Mouse (Mus musculus): ENCODE measurements around the gene Rreb1. TPM values are rescaled to one million over a fixed set of nuclear protein-coding genes. Genes with fewer than 3 reads are reported as not detected.

Rreb1 gene
- total RNA-seq, 2 experiments from 2014 or later, result 20.7 to 44.1 TPM

DNA sequence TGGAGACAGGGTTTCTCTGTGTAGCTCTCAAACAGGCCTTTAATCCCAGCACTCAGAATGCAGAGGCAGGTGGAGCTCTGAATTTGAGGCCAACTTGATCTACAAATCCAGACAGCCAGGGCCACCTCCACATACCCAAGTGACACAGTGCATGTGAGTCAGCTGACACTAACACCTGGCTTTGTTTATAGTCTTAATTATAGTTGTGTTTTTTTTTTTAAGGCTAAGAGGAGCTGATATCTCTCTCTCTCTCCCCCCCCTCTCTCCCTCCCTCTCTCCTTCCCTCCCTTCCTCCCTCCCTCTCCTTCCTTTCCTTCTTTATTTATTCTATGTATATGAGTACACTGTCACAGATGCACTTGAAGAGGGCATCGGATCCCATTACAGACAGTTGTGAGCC is 86.5 kb downstream of the Rreb1 start:
- DNase-seq (ENCODE audit: low spot score in 2 of 2), result no peak
- intact Hi-C loops (cut with DNase I), result no loop called here

- DNase-seq (ENCODE audit: low spot score in 2 of 2), result no peak
- intact Hi-C loops (cut with DNase I), result no loop called here
These were observed 88.1 kb downstream of the Rreb1 start for GRCm38 (mm10) chr13:37866296-37866695.

DNA sequence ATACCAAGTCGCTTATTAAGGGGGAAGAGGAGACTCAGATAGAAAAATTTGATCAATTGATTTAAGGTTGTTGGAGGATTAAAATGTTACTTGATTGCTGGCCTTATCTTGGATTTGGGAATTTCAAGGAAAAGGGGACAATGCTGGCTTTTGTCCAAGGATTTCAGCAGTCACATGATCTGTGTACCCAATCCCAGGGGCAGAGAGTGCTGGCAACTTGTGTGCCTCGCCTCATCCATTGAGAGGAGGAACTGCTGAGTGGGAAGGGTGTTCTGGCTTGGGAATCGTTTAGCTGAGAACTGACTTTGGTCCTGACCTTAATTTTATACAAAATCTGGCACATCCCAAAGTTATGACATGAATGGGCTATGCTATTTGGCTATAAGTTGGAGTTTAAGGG is 88.6 kb downstream of the Rreb1 start:
- intact Hi-C loops (cut with DNase I), result no loop called here

DNA sequence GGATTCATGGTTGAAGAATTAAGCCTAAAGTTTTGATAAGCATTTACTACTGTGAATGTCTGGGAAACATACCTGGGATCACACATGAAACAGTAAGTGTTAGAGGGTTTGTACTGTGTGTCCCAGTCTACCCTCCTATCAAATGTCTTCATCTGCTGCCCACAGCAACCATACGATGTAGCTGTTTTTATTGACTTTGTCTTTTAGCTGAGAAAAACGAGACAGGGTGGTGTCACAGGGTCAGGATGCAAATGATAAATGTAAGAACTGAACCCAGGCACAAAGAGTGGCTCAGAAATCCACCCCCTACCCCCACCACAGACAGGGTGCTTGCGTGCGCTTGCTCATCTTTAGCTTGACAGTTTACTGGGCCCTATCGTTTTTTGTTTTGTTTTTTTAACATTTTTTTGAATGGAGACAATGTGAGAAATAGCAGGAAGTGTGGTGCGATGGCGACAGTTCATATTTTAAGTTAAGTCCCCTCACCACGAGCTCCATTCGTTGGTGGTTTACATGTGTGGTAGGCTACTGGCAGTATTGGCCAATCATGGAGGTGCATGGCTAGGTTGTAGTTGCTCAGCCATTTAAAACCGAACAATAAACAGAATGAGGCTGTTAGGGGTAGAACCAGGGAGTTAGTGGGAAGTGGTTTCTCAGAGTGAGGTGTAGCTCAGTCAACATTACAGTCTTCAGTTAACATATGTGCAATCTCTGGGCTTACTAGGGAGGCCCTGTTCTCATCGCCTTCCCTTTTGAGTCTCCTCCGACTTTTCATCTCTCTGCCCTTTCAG is 92.1 kb downstream of the Rreb1 start:
- DNase-seq (ENCODE audit: low spot score in 2 of 2), result no peak
- intact Hi-C loops (cut with DNase I), result no loop called here

More for the DNA sequence above, 88.6 kb downstream of the Rreb1 start:
- no peak for DNase-seq (ENCODE audit: low spot score in 2 of 2)

GRCm38 (mm10) chr13:37872142-37872835 is 94.1 kb downstream of the Rreb1 start:
- no peak for DNase-seq (ENCODE audit: low spot score in 2 of 2)
- intact Hi-C loops (cut with DNase I), result no loop called here

DNA sequence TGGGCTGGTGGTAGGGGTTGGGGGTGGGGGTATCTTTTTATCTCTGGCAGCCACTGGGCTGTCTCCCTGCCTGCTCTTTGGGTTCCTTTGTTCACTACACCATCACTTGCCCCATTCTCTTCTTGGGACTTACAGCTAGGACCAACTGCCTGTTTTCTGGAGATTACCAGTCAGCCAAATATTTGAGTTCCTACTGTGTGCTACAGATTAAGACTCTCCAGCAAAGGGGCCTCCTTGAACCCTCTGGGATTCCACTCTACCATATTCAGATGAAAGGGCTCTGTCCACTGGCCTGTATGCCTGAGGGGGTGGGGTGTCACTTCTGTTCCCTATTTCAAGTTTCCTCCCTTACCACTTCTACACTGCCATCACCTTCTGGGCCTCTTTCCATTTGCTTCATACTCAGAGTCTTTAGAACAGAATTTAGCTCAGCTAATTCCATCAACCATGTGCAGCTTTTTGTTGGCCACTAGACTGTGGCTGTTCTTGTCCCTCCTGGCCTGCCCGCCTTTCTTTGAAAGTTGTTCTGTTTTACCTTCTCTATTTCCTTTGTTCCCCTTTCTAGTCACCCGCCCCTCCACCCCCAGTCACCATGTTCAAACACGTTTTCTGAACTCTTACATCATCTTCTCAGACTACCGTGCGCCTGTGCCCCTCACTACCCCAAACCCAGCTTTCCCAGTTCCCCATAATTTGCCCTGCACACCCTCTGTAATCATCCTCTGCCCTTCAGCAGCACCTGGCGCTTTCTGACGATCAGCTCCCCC is 95.1 kb downstream of the Rreb1 start:
- intact Hi-C loops (cut with DNase I), result no loop called here
- no peak for DNase-seq (ENCODE audit: low spot score in 2 of 2)

DNA sequence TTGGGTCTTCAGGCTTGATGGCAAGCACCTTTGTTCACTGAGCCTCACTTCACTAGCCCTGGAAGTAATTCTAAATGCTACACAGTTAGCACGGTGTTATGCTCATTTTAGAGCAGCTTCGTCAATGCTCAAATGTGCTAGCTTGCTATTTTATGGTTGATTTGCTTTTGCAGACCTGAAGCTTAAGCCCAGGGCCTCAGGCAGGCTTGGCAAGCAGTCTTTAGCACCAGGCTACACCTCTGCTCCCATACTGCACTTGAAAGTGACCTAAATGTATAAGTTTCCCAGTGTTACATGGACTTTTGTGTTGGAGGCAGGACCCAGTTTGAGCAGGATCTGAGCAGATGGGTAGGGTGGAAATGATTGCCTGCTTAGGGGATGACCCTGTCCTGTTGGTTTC is 97.7 kb downstream of the Rreb1 start:
- no peak for DNase-seq (ENCODE audit: low spot score in 2 of 2)
- intact Hi-C loops (cut with DNase I), result no loop called here

GRCm38 (mm10) chr13:37876366-37876765 is 98.2 kb downstream of the Rreb1 start:
- DNase-seq (ENCODE audit: low spot score in 2 of 2), result no peak
- intact Hi-C loops (cut with DNase I), result no loop called here

DNA sequence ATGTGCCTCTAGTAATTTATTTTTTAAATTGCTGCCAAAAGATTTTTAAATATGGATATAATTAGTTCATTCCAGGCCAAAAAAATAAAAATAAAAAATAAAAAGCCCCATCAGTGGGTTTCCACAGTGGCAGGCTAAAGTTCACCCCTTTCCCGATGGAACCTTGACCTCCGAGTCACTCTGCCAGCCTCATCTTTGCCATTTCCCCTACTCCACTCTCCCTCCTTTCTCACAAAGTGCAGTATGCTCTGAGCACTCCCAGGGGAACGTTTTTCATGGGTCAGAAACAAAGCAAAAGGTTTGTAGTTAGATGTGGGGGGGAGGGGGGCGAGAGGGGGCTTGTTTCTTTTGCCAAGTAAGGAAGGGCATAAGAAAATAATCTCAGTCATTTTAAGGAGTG is 98.6 kb downstream of the Rreb1 start:
- DNase-seq (ENCODE audit: low spot score in 2 of 2), result no peak
- intact Hi-C loops (cut with DNase I), result no loop called here

- intact Hi-C loops (cut with DNase I), result no loop called here
- DNase-seq (ENCODE audit: low spot score in 2 of 2), result no peak
These were observed 99.0 kb downstream of the Rreb1 start for GRCm38 (mm10) chr13:37877241-37877640.

DNA sequence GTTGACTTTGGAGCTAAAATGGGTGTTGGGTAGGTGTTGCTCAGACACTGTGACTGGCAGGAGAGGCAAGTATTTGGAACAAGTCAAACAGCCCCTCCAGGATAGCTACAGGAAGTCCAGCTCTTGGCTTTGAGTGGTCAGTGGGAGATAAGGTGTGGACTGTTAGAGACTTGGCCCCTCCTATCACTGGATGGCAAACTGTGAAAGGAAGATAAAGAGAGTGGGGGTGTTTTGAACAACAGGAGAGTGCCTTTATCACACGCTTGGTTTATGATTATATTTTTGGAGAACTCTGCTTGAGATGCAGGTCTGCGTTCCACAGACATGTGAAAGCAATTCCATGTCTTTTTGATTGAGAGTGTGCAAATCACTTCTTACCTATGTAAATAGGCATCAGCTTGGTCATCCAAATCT is 100.7 kb downstream of the Rreb1 start:
- no peak for DNase-seq (ENCODE audit: low spot score in 2 of 2)
- intact Hi-C loops (cut with DNase I), result no loop called here

DNA sequence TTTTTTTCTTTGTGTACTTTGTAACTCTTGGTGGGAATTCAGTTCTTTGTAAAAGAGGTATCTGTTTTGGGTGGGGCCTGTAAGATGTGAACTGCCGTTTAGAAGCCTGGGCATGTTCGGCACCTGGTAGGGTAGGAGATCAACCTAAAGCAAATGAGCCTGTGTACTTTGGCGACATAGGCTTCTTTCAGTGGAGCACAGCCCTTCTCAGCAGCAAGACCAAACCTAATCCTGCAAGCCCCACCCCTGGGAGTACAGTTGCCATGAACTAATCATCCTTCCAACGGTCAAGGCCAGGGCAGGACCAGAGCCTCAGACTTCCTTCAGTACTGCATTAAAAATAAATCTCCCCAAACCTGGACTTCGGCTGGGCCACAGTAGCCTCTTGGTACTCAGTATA is 101.4 kb downstream of the Rreb1 start:
- intact Hi-C loops (cut with DNase I), result no loop called here
- no peak for DNase-seq (ENCODE audit: low spot score in 2 of 2)

DNA sequence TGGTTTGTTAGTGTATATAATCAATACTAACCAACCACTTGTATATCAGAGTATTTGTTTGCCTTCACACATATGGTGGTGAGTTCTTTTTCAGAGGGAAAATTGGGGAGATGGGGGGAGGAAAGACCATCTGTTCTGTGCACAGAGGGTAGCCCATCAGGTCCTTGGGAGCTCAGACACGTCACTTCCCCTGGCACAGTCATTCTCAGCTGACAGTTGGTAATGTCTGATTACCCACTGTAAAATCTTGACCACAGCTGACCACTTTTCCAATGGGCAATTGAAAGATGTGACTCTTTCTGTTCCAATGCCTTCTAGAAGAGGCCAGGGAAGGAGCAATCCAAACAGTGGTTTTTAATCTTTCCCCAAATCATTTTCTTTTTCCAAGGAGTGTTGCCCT is 101.8 kb downstream of the Rreb1 start:
- intact Hi-C loops (cut with DNase I), result no loop called here
- DNase-seq (ENCODE audit: low spot score in 2 of 2), result no peak

DNA sequence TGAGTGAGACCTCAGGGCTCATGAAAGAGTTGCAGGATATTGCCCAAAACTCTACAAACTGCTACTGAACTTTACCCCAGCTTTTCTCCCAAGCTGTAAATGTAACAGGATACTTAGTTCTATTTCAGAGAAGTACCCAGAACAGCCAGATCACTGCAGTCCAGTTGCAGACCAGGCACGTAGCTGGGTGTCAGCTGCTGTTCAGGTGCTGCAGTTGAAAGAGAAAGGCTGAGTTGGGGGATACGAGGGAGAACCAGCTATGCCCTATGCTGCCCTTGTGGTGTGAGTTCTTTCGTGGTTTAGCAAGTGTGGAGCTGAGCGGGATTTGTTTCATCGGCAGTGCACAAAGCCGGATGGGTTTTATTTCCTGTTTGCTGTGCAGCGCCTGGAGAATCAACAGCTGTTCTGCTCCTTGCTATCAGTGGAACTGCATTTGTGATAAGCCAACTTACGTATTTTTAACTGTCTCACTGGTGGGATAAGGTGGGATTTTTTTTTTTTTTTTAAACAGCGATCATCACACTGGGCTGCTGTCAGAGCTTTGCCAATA is 102.5 kb downstream of the Rreb1 start:
- DNase-seq (ENCODE audit: low spot score in 2 of 2), result no peak
- intact Hi-C loops (cut with DNase I), result no loop called here

DNA sequence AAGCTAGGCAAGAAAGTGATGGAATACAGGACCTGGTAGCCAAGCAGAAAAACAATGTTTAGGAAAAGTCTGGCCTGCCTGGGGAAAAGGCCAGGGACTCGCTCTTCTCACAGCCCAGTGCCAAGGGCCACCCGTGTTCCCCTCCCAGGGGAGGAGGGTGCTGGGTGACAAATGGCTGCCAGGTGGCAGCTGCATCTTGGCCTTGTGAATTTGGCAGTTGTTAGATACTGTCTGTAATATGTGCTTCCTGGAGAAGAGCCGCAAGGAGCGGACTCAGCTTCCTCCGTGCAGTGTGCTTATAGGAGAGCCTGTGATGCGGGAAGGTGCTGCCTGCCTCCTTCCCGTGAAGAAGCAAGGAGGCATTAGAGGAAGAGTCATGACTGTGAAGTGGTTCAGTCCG is 104.3 kb downstream of the Rreb1 start:
- intact Hi-C loops (cut with DNase I), result no loop called here
- no peak for DNase-seq (ENCODE audit: low spot score in 2 of 2)

DNA sequence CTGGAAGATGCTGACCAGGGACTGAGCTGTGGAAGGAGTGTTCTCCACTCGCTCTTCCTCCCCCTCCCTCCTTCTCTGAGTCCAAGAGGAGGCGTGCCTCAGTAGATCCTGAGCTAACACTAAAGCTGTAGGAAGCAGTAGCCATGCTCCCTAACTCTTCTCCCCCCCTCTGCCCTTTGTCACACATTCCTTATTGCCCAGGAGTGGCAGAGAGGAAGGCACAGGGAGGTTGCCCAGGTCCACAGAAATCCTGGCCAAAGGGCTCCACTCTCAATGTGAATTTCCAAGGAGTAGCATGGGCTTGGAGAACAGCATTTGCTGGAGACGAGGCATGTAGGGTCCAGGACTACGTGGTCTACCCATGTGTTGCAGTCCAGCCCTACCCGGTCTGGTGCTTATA is 104.8 kb downstream of the Rreb1 start:
- DNase-seq (ENCODE audit: low spot score in 2 of 2), result no peak
- intact Hi-C loops (cut with DNase I), result no loop called here

- intact Hi-C loops (cut with DNase I), result no loop called here
- DNase-seq (ENCODE audit: low spot score in 2 of 2), result no peak
These were observed 107.2 kb downstream of the Rreb1 start for GRCm38 (mm10) chr13:37885392-37885791.

DNA sequence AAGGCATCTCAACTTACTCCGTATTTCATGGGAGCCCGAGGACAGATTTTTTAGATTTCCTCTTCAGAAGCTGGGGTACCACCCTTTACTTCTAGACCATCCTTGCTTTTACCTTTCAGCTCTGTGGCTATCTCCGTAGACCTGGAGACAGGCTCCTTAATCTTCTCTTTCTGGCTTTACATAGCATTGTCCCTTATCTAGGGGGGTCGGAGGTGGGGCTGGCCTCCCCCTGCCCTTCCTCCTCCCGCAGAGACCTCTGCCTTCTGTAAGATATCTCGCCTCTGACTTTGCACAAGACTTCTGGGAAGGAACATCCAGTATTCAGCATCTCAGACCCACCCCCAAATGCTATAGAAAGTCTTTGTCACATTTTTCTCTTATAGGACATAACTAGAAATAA is 107.8 kb downstream of the Rreb1 start:
- intact Hi-C loops (cut with DNase I), result no loop called here

GRCm38 (mm10) chr13:37894756-37895155 is 116.6 kb downstream of the Rreb1 start:
- no peak for DNase-seq (ENCODE audit: low spot score in 2 of 2)
- intact Hi-C loops (cut with DNase I), result no loop called here

More for the DNA sequence above, 107.8 kb downstream of the Rreb1 start:
- DNase-seq (ENCODE audit: low spot score in 2 of 2), result no peak

GRCm38 (mm10) chr13:37895564-37896254 is 117.5 kb downstream of the Rreb1 start:
- intact Hi-C loops (cut with DNase I), result no loop called here
- DNase-seq (ENCODE audit: low spot score in 2 of 2), result no peak
